Mouse (Mus musculus) ES-Bruce4 (cell line): ENCODE measurements at regions not wholly inside any gene's neighbourhood (a gene's known extent, or its start where the extent isn't known, plus 50 kb on each side); places are given as distances from the start of the nearest gene placed in this dataset.

Experiments
- H3K27ac ChIP-seq: 2 replicates; pipeline ENCODE4 v1.5.1; 2012; ENCODE audit warnings: low read length, inconsistent platforms; ENCODE audit not compliant: insufficient read depth
- H3K27me3 ChIP-seq: 2 replicates; pipeline ENCODE4 v1.6.1; 2012; ENCODE audit warnings: mild to moderate bottlenecking, low read length, inconsistent platforms; ENCODE audit not compliant: control insufficient read depth, poor library complexity, insufficient read depth, severe bottlenecking
- H3K36me3 ChIP-seq: 2 replicates; pipeline ENCODE4 v1.6.1; 2012; ENCODE audit warnings: inconsistent platforms, mild to moderate bottlenecking, low read length, moderate library complexity; ENCODE audit not compliant: control insufficient read depth, poor library complexity, insufficient read depth, severe bottlenecking
- H3K4me1 ChIP-seq: one replicate; pipeline ENCODE4 v1.8.1; 2011; ENCODE audit warnings: low read length; ENCODE audit not compliant: control insufficient read depth, insufficient read depth
- H3K4me3 ChIP-seq: 2 replicates; pipeline ENCODE4 v1.5.1; 2011; ENCODE audit warnings: low read depth, mild to moderate bottlenecking, low read length
- H3K9ac ChIP-seq: 2 replicates; pipeline ENCODE4 v1.6.1; 2012; ENCODE audit warnings: low read depth, mild to moderate bottlenecking, inconsistent platforms; ENCODE audit not compliant: poor library complexity, severe bottlenecking
- H3K9me3 ChIP-seq: replicated peaks from 2 replicates; pipeline ENCODE4 v1.6.1; 2012; ENCODE audit warnings: mild to moderate bottlenecking, low read length, inconsistent platforms; ENCODE audit not compliant: control insufficient read depth, poor library complexity, insufficient read depth, severe bottlenecking
- CTCF ChIP-seq: IDR thresholded peaks from one replicate; pipeline ENCODE4 v1.8.1; 2011; ENCODE audit warnings: low read depth, low read length
- EP300 ChIP-seq: IDR thresholded peaks from 2 replicates; pipeline ENCODE4 v1.6.1; 2011; ENCODE audit warnings: low read depth, low read length; ENCODE audit not compliant: insufficient read depth
- POLR2A ChIP-seq: IDR thresholded peaks from one replicate; pipeline ENCODE4 v1.8.1; 2011; ENCODE audit warnings: low read length; ENCODE audit not compliant: insufficient read depth

GRCm38 (mm10) chr16:78451251-78451650, 74.3 kb upstream of the Btg3 start:
- no peaks in the 10 kb centered on the region for H3K27me3 ChIP-seq

DNA sequence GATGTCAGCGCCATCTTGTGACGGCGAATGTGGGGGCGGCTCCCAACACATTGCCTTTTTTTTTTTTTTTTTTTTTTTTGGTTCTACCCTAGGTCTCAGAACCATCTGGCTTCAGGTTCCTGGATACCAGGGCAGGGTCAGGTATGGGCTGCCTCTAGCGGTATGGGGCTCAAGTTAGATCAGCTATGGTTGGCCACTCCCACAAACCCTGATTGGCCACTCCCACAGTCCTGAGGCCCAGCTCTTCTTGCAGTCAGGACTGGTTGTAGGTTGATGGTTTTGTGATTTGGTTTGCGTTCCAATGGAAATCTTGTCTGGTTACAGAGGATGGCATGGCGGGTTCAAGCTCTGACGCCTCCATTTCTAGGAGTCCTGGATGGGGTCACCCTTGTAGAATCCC, 72.2 kb upstream of the Btg3 start:
- Histone ChIP-seq H3K4me1 (no peaks in the 10 kb centered on the region), H3K36me3 (no peaks in the 10 kb centered on the region), H3K9ac (no peak overlapping the region), H3K27ac (no peak overlapping the region), H3K9me3 (peaks cover 26% of the 10 kb centered on the region), H3K27me3 (no peaks in the 10 kb centered on the region), H3K4me3 (no peak overlapping the region)
- no peak for TF ChIP-seq POLR2A
- TF ChIP-seq EP300, result no peak
- no peak for TF ChIP-seq CTCF

More at GRCm38 (mm10) chr16:78451251-78451650, 74.3 kb upstream of the Btg3 start:
- no peak for TF ChIP-seq CTCF
- TF ChIP-seq POLR2A, result no peak
- no peak for TF ChIP-seq EP300
- peaks cover 22% of the 10 kb centered on the region for H3K9me3 ChIP-seq
- H3K27ac ChIP-seq, result no peak overlapping the region
- no peak overlapping the region for H3K9ac ChIP-seq
- H3K36me3 ChIP-seq, result no peaks in the 10 kb centered on the region
- no peak overlapping the region for H3K4me3 ChIP-seq
- H3K4me1 ChIP-seq, result no peaks in the 10 kb centered on the region

DNA sequence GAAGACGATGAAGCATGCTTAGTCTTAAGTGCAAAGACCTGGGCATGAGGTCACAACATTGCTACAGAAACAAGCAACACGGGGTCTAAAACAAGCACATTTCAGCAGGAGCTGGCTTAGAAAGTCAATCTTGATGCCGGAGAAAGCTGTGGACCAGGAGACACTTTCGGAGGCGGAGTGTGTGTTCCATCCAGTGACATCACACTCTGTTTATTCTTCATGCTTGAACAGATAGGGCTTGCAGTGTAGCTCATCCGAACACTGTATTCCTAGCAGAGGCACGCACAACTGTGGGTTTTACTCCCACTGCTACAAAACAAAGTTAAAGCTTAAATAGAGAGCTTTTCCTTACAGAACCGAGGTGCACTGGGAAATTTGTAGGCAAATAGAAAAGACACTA, 66.3 kb upstream of the Btg3 start:
- H3K36me3 ChIP-seq, result no peaks in the 10 kb centered on the region
- H3K27me3 ChIP-seq, result no peaks in the 10 kb centered on the region
- no peaks in the 10 kb centered on the region for H3K4me1 ChIP-seq
- no peak overlapping the region for H3K9ac ChIP-seq
- TF ChIP-seq POLR2A, result no peak
- TF ChIP-seq EP300, result no peak
- no peak for TF ChIP-seq CTCF
- no peak overlapping the region for H3K4me3 ChIP-seq
- H3K9me3 ChIP-seq, result peaks cover 25% of the 10 kb centered on the region
- H3K27ac ChIP-seq, result no peak overlapping the region

- peaks cover 24% of the 10 kb centered on the region for H3K9me3 ChIP-seq
- no peak overlapping the region for H3K4me3 ChIP-seq
- H3K36me3 ChIP-seq, result no peaks in the 10 kb centered on the region
- H3K4me1 ChIP-seq, result no peaks in the 10 kb centered on the region
- TF ChIP-seq POLR2A, result no peak
- TF ChIP-seq CTCF, result no peak
- no peak for TF ChIP-seq EP300
- H3K27ac ChIP-seq, result no peak overlapping the region
- H3K9ac ChIP-seq, result no peak overlapping the region
- no peaks in the 10 kb centered on the region for H3K27me3 ChIP-seq
These were observed 65.8 kb upstream of the Btg3 start for GRCm38 (mm10) chr16:78442830-78443229.

DNA sequence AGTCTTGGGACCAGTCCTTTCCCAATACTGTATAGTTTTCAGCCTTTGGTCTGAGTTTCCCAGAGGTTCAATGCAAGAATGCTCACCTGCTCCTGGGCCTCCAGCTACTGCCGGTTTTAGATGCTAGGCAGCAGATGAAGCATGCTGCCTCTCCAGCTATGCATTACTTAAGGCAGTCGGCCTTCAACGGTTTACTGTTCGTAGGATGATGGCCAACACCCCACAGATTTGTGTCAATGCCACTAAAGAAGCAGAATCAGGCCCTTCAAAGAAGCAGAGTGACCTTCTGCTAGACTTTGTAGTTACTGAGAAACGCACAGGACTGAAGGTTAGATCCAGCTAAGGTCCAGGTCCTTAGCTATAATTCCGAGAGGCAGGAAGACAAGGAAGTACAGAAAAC, 65.0 kb upstream of the Btg3 start:
- no peaks in the 10 kb centered on the region for H3K27me3 ChIP-seq
- no peaks in the 10 kb centered on the region for H3K4me1 ChIP-seq
- no peak overlapping the region for H3K27ac ChIP-seq
- H3K9me3 ChIP-seq, result peaks cover 19% of the 10 kb centered on the region
- no peak overlapping the region for H3K4me3 ChIP-seq
- H3K9ac ChIP-seq, result no peak overlapping the region
- no peak for TF ChIP-seq CTCF
- TF ChIP-seq EP300, result no peak
- no peak for TF ChIP-seq POLR2A
- no peaks in the 10 kb centered on the region for H3K36me3 ChIP-seq

DNA sequence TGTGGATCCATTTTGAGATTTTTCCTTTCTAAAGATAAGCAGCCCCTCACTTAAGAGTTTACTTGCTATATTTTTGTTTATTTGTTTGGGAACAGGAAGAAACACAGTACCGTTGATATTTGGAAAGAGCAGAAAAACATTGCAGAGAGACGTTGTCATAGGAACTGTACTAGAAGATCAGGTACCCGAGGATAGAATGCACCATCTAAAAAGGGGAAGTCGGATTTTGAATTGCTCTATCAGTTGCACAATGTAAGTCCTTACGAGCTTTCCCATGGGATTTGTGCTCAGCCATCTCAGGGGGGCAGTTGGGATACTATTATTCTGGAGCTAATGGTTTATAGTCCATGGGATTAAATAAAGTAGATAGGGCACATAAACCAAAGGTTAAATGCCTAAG, 58.7 kb upstream of the Btg3 start:
- H3K27ac ChIP-seq, result no peak overlapping the region
- no peak overlapping the region for H3K4me3 ChIP-seq
- no peak overlapping the region for H3K9ac ChIP-seq
- H3K27me3 ChIP-seq, result no peaks in the 10 kb centered on the region
- no peak for TF ChIP-seq EP300
- TF ChIP-seq CTCF, result no peak
- no peak for TF ChIP-seq POLR2A
- no peaks in the 10 kb centered on the region for H3K9me3 ChIP-seq
- H3K4me1 ChIP-seq, result no peaks in the 10 kb centered on the region
- no peaks in the 10 kb centered on the region for H3K36me3 ChIP-seq
